Mouse (Mus musculus) heart, postnatal 0 days (tissue): ENCODE data around the gene Sesn1. TPM values are rescaled to one million over a fixed set of nuclear protein-coding genes. Genes with fewer than 3 reads are reported as not detected.

ENCODE experiments used
- ATAC-seq: fragments of 200-750 bp; cut with Nextera tagmentation; 2 replicates; pipeline ENCODE4 v1.8.0; 2017; ENCODE audit warnings: low read depth, moderate number of reproducible peaks, moderate library complexity; ENCODE audit not compliant: insufficient read depth
- DNase-seq: peaks from one replicate; pipeline ENCODE4 v3.0.0-alpha.2; 2016; ENCODE audit warnings: low spot score
- H3K27ac ChIP-seq: fragments of 300-500 bp; sonication (generic); 2 replicates; pipeline ENCODE4 v1.5.1; 2014; ENCODE audit warnings: low read depth, mild to moderate bottlenecking
- H3K27me3 ChIP-seq: fragments of 300-500 bp; sonication (generic); 2 replicates; pipeline ENCODE4 v1.6.1; 2014; ENCODE audit warnings: low read length, mixed read lengths; ENCODE audit not compliant: control insufficient read depth, insufficient read depth
- H3K36me3 ChIP-seq: fragments of 300-500 bp; sonication (generic); replicated peaks from 2 replicates; pipeline ENCODE4 v1.6.1; 2014; ENCODE audit warnings: low read length, mixed read lengths; ENCODE audit not compliant: control insufficient read depth, insufficient read depth
- H3K4me1 ChIP-seq: fragments of 300-500 bp; sonication (generic); 2 replicates; pipeline ENCODE4 v1.6.1; 2014; ENCODE audit warnings: antibody characterized with exemption; ENCODE audit not compliant: control insufficient read depth, insufficient read depth
- H3K4me2 ChIP-seq: fragments of 300-500 bp; sonication (generic); 2 replicates; pipeline ENCODE4 v1.6.1; 2014; ENCODE audit warnings: low read depth, mild to moderate bottlenecking, low read length, moderate library complexity
- H3K4me3 ChIP-seq: fragments of 300-500 bp; sonication (generic); 2 replicates; pipeline ENCODE4 v1.5.1; 2014; ENCODE audit warnings: low read depth, low read length
- H3K9ac ChIP-seq: fragments of 300-500 bp; sonication (generic); replicated peaks from 2 replicates; pipeline ENCODE4 v1.6.1; 2014; ENCODE audit warnings: low read depth, low read length, mixed read lengths
- H3K9me3 ChIP-seq: fragments of 300-500 bp; sonication (generic); replicated peaks from 2 replicates; pipeline ENCODE4 v1.6.1; 2016; ENCODE audit warnings: low read length; ENCODE audit not compliant: control insufficient read depth
- CTCF ChIP-seq: IDR thresholded peaks from 2 replicates; pipeline ENCODE4 v1.5.1; 2016; ENCODE audit warnings: antibody characterized with exemption, control low read depth, low read depth
- EP300 ChIP-seq: IDR thresholded peaks from 2 replicates; pipeline ENCODE4 v1.6.1; 2016; ENCODE audit warnings: antibody characterized with exemption, low read depth
- WGBS: fragments of 180-500 bp; shearing (Covaris S2); extraction: QIAGEN DNeasy Blood & Tissue Kit; methylation state at CpG from one replicate; pipeline ENCODE4 v1.1.7; 2014; 5-methylcytosine and 5-hydroxymethylcytosine counted together
- polyA plus RNA-seq: library from polyadenylated mRNA; unstranded; fragments of >200 nt; fragmentation: Nextera tagmentation; extraction: Ambion mirVana; gene quantifications from 2 replicates; pipeline ENCODE4 v1.2.1, GENCODE M21; 2015
- total RNA-seq: library from RNA; depleted of rRNA; stranded (reverse); fragments of >200 nt; gene quantifications from 2 replicates; pipeline ENCODE4 v1.2.3, GENCODE M21; 2014; ENCODE audit warnings: low replicate concordance

The Sesn1 gene
- total and polyA plus RNA-seq, 2 experiments from 2014 or later, result 44.5 to 68.2 TPM

GRCm38 (mm10) chr10:41826526-41827116, 16.9 kb downstream of the Sesn1 start:
- no peaks in the 10 kb centered on the region for H3K9me3 ChIP-seq
- 84% methylated on average over 6 of the region's 6 CpGs for WGBS
- H3K36me3 ChIP-seq, result no peaks in the 10 kb centered on the region
- DNase-seq (no peak), ATAC-seq (no peak)
- no peak overlapping the region for H3K4me3 ChIP-seq
- H3K4me2 ChIP-seq, result no peak overlapping the region
- TF ChIP-seq CTCF, result no peak
- no peak for TF ChIP-seq EP300
- H3K9ac ChIP-seq, result no peak overlapping the region
- H3K27me3 ChIP-seq, result no peaks in the 10 kb centered on the region
- peaks cover 25% of the 10 kb centered on the region for H3K4me1 ChIP-seq
- no peak overlapping the region for H3K27ac ChIP-seq

DNA sequence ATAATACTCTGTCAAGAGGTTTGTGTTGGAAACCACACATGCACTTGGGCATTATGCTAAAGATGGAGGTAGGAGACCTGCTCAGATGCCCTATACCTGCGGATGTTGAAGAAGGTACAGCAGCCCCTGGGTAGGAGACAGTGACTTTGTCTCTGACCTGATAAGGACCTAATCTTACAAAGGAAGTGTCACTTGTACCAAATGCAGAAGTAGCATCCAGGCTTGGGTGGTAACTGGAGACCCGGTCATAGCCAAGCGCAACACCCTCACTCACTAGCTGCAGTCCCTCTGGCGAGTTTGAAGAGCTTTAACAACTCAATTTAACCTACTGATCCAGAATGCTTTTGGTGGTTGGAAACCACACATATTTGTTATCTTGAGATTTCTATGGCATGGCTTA, 18.0 kb downstream of the Sesn1 start:
- Histone ChIP-seq H3K4me3 (no peak overlapping the region), H3K4me1 (peaks cover 15% of the 10 kb centered on the region; the same call in 1 of the 2 replicates), H3K9ac (no peak overlapping the region), H3K4me2 (no peak overlapping the region), H3K27me3 (no peaks in the 10 kb centered on the region), H3K9me3 (no peaks in the 10 kb centered on the region), H3K36me3 (no peaks in the 10 kb centered on the region), H3K27ac (no peak overlapping the region)
- ATAC-seq, result no peak
- no peak for DNase-seq
- WGBS, result 90% methylated on average over 4 of the region's 4 CpGs
- TF ChIP-seq CTCF (no peak), EP300 (no peak)

- Histone ChIP-seq H3K27me3 (no peaks in the 10 kb centered on the region), H3K36me3 (no peaks in the 10 kb centered on the region), H3K4me2 (no peak overlapping the region), H3K9ac (no peak overlapping the region), H3K4me1 (peaks cover 8% of the 10 kb centered on the region; the same call in 1 of the 2 replicates), H3K9me3 (no peaks in the 10 kb centered on the region), H3K4me3 (no peak overlapping the region), H3K27ac (no peak overlapping the region)
- TF ChIP-seq CTCF (no peak), EP300 (no peak)
- DNase-seq (no peak), ATAC-seq (no peak)
- 81% methylated on average over 5 of the region's 5 CpGs for WGBS
Observed at GRCm38 (mm10) chr10:41829191-41829590, 19.5 kb downstream of the Sesn1 start.

GRCm38 (mm10) chr10:41829980-41830379, 20.2 kb downstream of the Sesn1 start:
- no peak overlapping the region for H3K4me2 ChIP-seq
- DNase-seq, result no peak
- no peak overlapping the region for H3K4me3 ChIP-seq
- no peaks in the 10 kb centered on the region for H3K27me3 ChIP-seq
- no peak overlapping the region for H3K9ac ChIP-seq
- H3K9me3 ChIP-seq, result no peaks in the 10 kb centered on the region
- H3K36me3 ChIP-seq, result no peaks in the 10 kb centered on the region
- no peak for ATAC-seq
- peaks cover 8% of the 10 kb centered on the region; the same call in 1 of the 2 replicates for H3K4me1 ChIP-seq
- 89% methylated on average over 2 of the region's 2 CpGs for WGBS
- no peak for TF ChIP-seq CTCF
- no peak for TF ChIP-seq EP300
- peak overlapping the region; percentile 79 for H3K27ac ChIP-seq

DNA sequence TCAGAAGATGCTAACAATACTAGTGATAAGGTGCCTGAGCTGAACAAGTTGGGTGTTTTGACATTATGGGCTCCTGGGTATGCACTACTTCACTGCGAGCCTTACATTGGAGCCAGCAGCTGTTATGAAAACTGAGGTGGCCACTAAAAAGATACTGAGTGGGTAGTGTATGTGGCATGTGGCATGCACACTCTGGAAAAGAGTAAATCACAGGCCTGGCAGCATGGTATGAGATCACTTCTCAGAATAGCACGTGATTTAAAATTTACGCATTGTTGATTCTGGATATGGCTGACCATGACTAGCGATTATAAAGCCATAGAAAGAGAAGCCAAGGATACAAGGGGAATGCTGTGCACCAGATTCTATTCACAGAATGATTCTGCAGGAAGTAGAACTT, 20.7 kb downstream of the Sesn1 start:
- ATAC-seq, result peak; percentile 63; the same call in 1 of the 2 replicates
- 25% methylated on average over 4 of the region's 4 CpGs for WGBS
- Histone ChIP-seq H3K4me3 (no peak overlapping the region), H3K4me1 (peaks cover 8% of the 10 kb centered on the region; the same call in 1 of the 2 replicates), H3K36me3 (no peaks in the 10 kb centered on the region), H3K9ac (no peak overlapping the region), H3K4me2 (no peak overlapping the region), H3K27me3 (no peaks in the 10 kb centered on the region), H3K27ac (peak overlapping the region; percentile 79), H3K9me3 (no peaks in the 10 kb centered on the region)
- peak; percentile 36 for DNase-seq
- no peak for TF ChIP-seq EP300
- no peak for TF ChIP-seq CTCF
